Mouse (Mus musculus): ENCODE measurements around the gene Hint1. TPM values are rescaled to one million over a fixed set of nuclear protein-coding genes. Genes with fewer than 3 reads are reported as not detected.

Hint1 gene
- total and polyA plus RNA-seq, 3 experiments = 854 to 1,228 (median 1,034) TPM

DNA sequence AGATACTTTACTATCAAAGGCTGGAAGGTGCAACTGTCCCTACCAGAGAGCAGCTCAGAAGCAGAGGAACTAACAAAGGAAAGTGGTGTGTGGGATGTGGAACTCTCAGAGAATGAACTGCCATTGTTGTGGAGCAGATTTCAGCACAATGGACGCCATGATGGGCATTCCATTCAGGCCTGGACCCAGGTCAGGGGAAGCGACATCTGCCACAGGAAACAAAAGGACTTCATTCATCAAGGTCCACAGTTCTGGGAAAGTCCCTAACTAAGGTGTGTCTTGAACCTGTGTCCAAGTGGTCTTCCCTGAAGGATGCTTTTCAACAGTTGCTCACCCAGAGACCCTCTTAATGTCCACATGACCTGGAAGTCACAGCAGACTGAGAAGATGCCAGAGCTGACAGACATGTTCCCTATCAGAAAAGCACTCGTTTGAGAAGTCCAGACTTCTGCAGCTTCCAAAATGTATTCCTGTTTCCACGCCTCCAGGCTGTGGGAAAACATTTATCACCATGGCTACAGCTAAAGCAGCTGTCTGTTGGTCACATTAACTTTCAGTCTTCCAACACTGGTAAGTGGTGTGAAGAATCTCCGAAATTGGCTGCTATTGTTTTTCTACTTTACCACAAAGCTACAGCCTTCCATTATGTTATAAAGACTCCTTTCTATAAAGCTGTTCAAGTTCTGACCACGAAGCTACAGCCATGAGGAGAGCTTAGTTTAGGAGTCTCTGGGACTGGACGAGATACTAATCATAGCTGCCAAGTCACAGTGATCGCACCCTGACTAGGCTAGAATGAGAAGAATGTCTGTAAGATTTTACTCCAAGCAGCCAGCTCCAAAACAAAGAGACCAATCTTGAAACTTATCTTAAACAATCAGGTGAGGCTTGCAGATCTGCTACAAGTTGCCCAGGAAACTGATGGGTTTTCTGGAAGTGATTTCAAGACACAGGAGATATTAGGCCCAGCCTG is 20.4 kb upstream of the Hint1 start:
- Histone ChIP-seq H3K4me3 (replicated peaks in 1 of 3; ENCODE audit: low read depth in 2 of 3, low read length in 2 of 3, poor library complexity in 1 of 3) (no peak overlapping the region), H3K9ac (ENCODE audit: insufficient read depth, low read depth) (no peak overlapping the region), H3K27ac (ENCODE audit: insufficient read depth, low read depth) (no peak overlapping the region), H3K4me1 (ENCODE audit: control insufficient read depth in 1 of 2, insufficient read depth in 2 of 2) (0 out of 4 replicates have a peak, but pooled peaks cover 0 to 2% of the 10 kb centered on the region in 2 experiments), H3K27me3 (replicated peaks) (no peaks in the 10 kb centered on the region), H3K9me3 (replicated peaks; ENCODE audit: low read length) (no peaks in the 10 kb centered on the region), H3K79me2 (replicated peaks; ENCODE audit: control insufficient read depth, extremely low read depth, insufficient read depth, poor library complexity, severe bottlenecking) (no peaks in the 10 kb centered on the region), H3K36me3 (replicated peaks in 1 of 2; ENCODE audit: control insufficient read depth in 1 of 2, insufficient read depth in 1 of 2, low read length in 1 of 2) (peaks cover 14 to 66% of the 10 kb centered on the region in 2 experiments), H3K4me2 (ENCODE audit: insufficient read depth, low read depth, poor library complexity, severe bottlenecking) (no peak overlapping the region)
- no peak for DNase-seq (ENCODE audit: extremely low read depth)
- in situ Hi-C loops (cut with MboI; ENCODE audit: low pct_ligation_motif_present, low pct_unique_long_range_greater_than_20kb, low sequenced_read_pairs) = no loop called here
- TF ChIP-seq MXI1 (IDR thresholded peaks at IDR 0.05; ENCODE audit: low read depth, low read length) (no peak), HCFC1 (IDR thresholded peaks at IDR 0.05; ENCODE audit: low read depth, low read length) (no peak), CTCF (conservative IDR thresholded peaks at IDR 0.05 in 1 of 2, IDR thresholded peaks at IDR 0.05 in 1 of 2; ENCODE audit: low read depth in 2 of 2, low read length in 2 of 2) (no peak), ZNF384 (IDR thresholded peaks at IDR 0.05; ENCODE audit: low read depth, low read length) (no peak), RCOR1 (conservative IDR thresholded peaks at IDR 0.05; ENCODE audit: low read depth, low read length) (no peak), ZC3H11A (IDR thresholded peaks at IDR 0.05; ENCODE audit: low read depth, low read length) (no peak), TCF12 (IDR thresholded peaks at IDR 0.05; ENCODE audit: low read depth, low read length) (no peak), ETS1 (conservative IDR thresholded peaks at IDR 0.05; ENCODE audit: low read depth, low read length) (no peak)
- dilution Hi-C loops (cut with MboI; ENCODE audit: extremely low pct_ligation_motif_present, extremely low pct_unique_long_range_greater_than_20kb, low sequenced_read_pairs) = no loop called here

DNA sequence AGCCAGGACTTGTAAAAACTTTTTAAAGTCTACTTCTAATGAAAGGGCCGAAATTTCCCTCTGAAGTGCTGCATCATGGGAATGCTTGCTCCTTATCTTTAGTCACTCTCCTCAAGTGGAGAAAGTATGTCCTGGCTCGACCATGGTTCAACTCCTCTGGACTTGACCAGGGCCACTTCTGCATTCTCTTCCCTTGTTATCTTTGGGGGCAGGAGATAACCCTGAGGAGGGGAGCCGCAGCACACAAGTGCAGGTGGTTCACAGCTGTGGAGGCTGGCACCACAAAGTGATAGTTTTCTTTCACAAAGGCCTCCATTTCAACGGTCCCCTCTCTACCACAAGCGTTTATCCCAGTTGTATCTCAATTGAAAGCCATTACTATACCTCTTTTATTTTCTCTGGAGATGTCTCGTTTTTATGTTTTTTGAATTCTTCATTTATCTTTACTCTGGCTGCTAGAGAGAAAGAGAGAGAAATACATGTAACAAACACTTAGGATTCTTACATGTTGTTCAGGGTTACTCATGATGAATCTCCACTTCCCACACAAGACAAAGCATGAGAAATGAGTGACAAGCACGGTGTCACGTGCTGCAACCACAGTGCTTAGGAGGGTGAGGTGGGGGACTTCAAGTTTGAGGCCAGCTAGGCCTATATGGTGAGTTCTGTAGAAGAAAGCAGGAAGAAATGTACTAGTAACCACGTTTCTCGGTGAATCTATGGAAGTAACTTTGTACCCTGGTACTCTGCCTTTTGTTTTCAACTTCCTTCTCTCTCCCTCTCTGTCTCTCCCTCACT is 16.0 kb upstream of the Hint1 start:
- 0 out of 4 replicates have a peak, but pooled peaks cover 0 to 2% of the 10 kb centered on the region in 2 experiments for H3K4me1 ChIP-seq (ENCODE audit: control insufficient read depth in 1 of 2, insufficient read depth in 2 of 2)
- H3K27me3 ChIP-seq (replicated peaks) = no peaks in the 10 kb centered on the region
- peaks cover 18 to 63% of the 10 kb centered on the region in 2 experiments for H3K36me3 ChIP-seq (replicated peaks in 1 of 2; ENCODE audit: control insufficient read depth in 1 of 2, insufficient read depth in 1 of 2, low read length in 1 of 2)
- H3K9ac ChIP-seq (ENCODE audit: insufficient read depth, low read depth) = no peak overlapping the region
- H3K27ac ChIP-seq (ENCODE audit: insufficient read depth, low read depth) = no peak overlapping the region
- in situ Hi-C loops (cut with MboI; ENCODE audit: low pct_ligation_motif_present, low pct_unique_long_range_greater_than_20kb, low sequenced_read_pairs) (loop anchor here (10.0 kb wide), 1 partner anchor 75 kb away; no protein-coding TSS in a partner anchor), dilution Hi-C loops (cut with MboI; ENCODE audit: extremely low pct_ligation_motif_present, extremely low pct_unique_long_range_greater_than_20kb, low sequenced_read_pairs) (no loop called here)
- no peak overlapping the region for H3K4me2 ChIP-seq (ENCODE audit: insufficient read depth, low read depth, poor library complexity, severe bottlenecking)
- DNase-seq (ENCODE audit: extremely low read depth) = no peak
- TF ChIP-seq ETS1 (conservative IDR thresholded peaks at IDR 0.05; ENCODE audit: low read depth, low read length) (no peak), IRF4 (IDR thresholded peaks at IDR 0.05; ENCODE audit: low read depth, low read length) (no peak), UBTF (IDR thresholded peaks at IDR 0.05; ENCODE audit: low read depth, low read length) (no peak), USF1 (IDR thresholded peaks at IDR 0.05; ENCODE audit: low read depth, low read length) (no peak), CHD2 (IDR thresholded peaks at IDR 0.05; ENCODE audit: low read length) (no peak), SMC3 (IDR thresholded peaks at IDR 0.05; ENCODE audit: low read depth, low read length) (no peak), CTCF (conservative IDR thresholded peaks at IDR 0.05 in 1 of 2, IDR thresholded peaks at IDR 0.05 in 1 of 2; ENCODE audit: low read depth in 2 of 2, low read length in 2 of 2) (no peak), SIN3A (IDR thresholded peaks at IDR 0.05; ENCODE audit: low read length) (no peak), EP300 (IDR thresholded peaks at IDR 0.05; ENCODE audit: low read length) (no peak), NELFE (IDR thresholded peaks at IDR 0.05; ENCODE audit: low read depth, low read length) (no peak), POLR2A (IDR thresholded peaks at IDR 0.05; ENCODE audit: low read depth, low read length) (no peak), RCOR1 (conservative IDR thresholded peaks at IDR 0.05; ENCODE audit: low read depth, low read length) (no peak), PAX5 (IDR thresholded peaks at IDR 0.05; ENCODE audit: low read length) (no peak), ZMIZ1 (IDR thresholded peaks at IDR 0.05; ENCODE audit: low read depth, low read length) (no peak)
- H3K79me2 ChIP-seq (replicated peaks; ENCODE audit: control insufficient read depth, extremely low read depth, insufficient read depth, poor library complexity, severe bottlenecking) = no peaks in the 10 kb centered on the region
- H3K9me3 ChIP-seq (replicated peaks; ENCODE audit: low read length) = no peaks in the 10 kb centered on the region
- H3K4me3 ChIP-seq (replicated peaks in 1 of 3; ENCODE audit: low read depth in 2 of 3, low read length in 2 of 3, poor library complexity in 1 of 3) = no peak overlapping the region

Measured in CH12.LX (cell line).